Mouse (Mus musculus): ENCODE data around the gene Emilin1. TPM values are rescaled to one million over a fixed set of nuclear protein-coding genes. Genes with fewer than 3 reads are reported as not detected.
A peak's percentile ranks its signal among the peaks of the same experiment; 100 is the strongest.

Gene Emilin1
- polyA plus RNA-seq, 2 experiments: 18.4 to 21.3 TPM

- no peak overlapping the region for H3K4me3 ChIP-seq (ENCODE audit: insufficient read depth in 1 of 2, low read depth in 2 of 2, low read length in 2 of 2)
- no peaks in the 10 kb centered on the region for H3K9me3 ChIP-seq (ENCODE audit: control insufficient read depth, low read length)
- H3K36me3 ChIP-seq (replicated peaks; ENCODE audit: control insufficient read depth, insufficient read depth, low read depth): peaks cover 30% of the 10 kb centered on the region
- H3K27ac ChIP-seq: no peak overlapping the region
- no peak overlapping the region for H3K9ac ChIP-seq (replicated peaks)
- TF ChIP-seq EP300 (IDR thresholded peaks at IDR 0.05; ENCODE audit: low read depth) (no peak), CTCF (IDR thresholded peaks at IDR 0.05; ENCODE audit: low read depth) (no peak)
- no peaks in the 10 kb centered on the region for H3K27me3 ChIP-seq (ENCODE audit: control insufficient read depth, insufficient read depth, low read length)
- WGBS (ENCODE audit: insufficient replicate concordance): 85% methylated on average over 9 of the region's 9 CpGs
- DNase-seq (ENCODE audit: low read depth in 3 of 3, low spot score in 3 of 3) (no peak), ATAC-seq (ENCODE audit: insufficient read depth) (no peak)
- peaks cover 9 to 16% of the 10 kb centered on the region in 2 experiments for H3K4me1 ChIP-seq (replicated peaks; ENCODE audit: control insufficient read depth in 2 of 2, insufficient read depth in 2 of 2, low read length in 1 of 2)
- H3K4me2 ChIP-seq (ENCODE audit: low read depth): no peak overlapping the region
Measured at GRCm38 (mm10) chr5:30954556-30954955, 41.4 kb downstream of the Emilin1 start.

- H3K4me1 ChIP-seq (replicated peaks; ENCODE audit: control insufficient read depth in 2 of 2, insufficient read depth in 2 of 2, low read length in 1 of 2): peaks cover 9 to 18% of the 10 kb centered on the region in 2 experiments
- no peak overlapping the region for H3K4me3 ChIP-seq (ENCODE audit: insufficient read depth in 1 of 2, low read depth in 2 of 2, low read length in 2 of 2)
- TF ChIP-seq EP300 (IDR thresholded peaks at IDR 0.05; ENCODE audit: low read depth): no peak
- TF ChIP-seq CTCF (IDR thresholded peaks at IDR 0.05; ENCODE audit: low read depth): no peak
- no peak overlapping the region for H3K9ac ChIP-seq (replicated peaks)
- no peak overlapping the region for H3K27ac ChIP-seq
- DNase-seq (ENCODE audit: low read depth in 3 of 3, low spot score in 3 of 3) (no peak), ATAC-seq (ENCODE audit: insufficient read depth) (no peak)
- 85% methylated on average over 6 of the region's 6 CpGs for WGBS (ENCODE audit: insufficient replicate concordance)
- no peaks in the 10 kb centered on the region for H3K27me3 ChIP-seq (ENCODE audit: control insufficient read depth, insufficient read depth, low read length)
- H3K36me3 ChIP-seq (replicated peaks; ENCODE audit: control insufficient read depth, insufficient read depth, low read depth): peaks cover 30% of the 10 kb centered on the region
- no peak overlapping the region for H3K4me2 ChIP-seq (ENCODE audit: low read depth)
- no peaks in the 10 kb centered on the region for H3K9me3 ChIP-seq (ENCODE audit: control insufficient read depth, low read length)
Measured at GRCm38 (mm10) chr5:30955751-30956150, 42.5 kb downstream of the Emilin1 start.

GRCm38 (mm10) chr5:30957891-30958290 is 44.7 kb downstream of the Emilin1 start:
- Histone ChIP-seq H3K4me1 (replicated peaks; ENCODE audit: control insufficient read depth in 2 of 2, insufficient read depth in 2 of 2, low read length in 1 of 2) (peaks cover 6 to 16% of the 10 kb centered on the region in 2 experiments), H3K4me2 (ENCODE audit: low read depth) (peak overlapping the region; percentile 83), H3K9me3 (ENCODE audit: control insufficient read depth, low read length) (no peaks in the 10 kb centered on the region), H3K9ac (replicated peaks) (no peak overlapping the region), H3K27ac (no peak overlapping the region), H3K27me3 (ENCODE audit: control insufficient read depth, insufficient read depth, low read length) (no peaks in the 10 kb centered on the region), H3K4me3 (ENCODE audit: insufficient read depth in 1 of 2, low read depth in 2 of 2, low read length in 2 of 2) (no peak overlapping the region), H3K36me3 (replicated peaks; ENCODE audit: control insufficient read depth, insufficient read depth, low read depth) (peaks cover 30% of the 10 kb centered on the region)
- WGBS (ENCODE audit: insufficient replicate concordance): 82% methylated on average over 6 of the region's 6 CpGs
- TF ChIP-seq CTCF (IDR thresholded peaks at IDR 0.05; ENCODE audit: low read depth): no peak
- TF ChIP-seq EP300 (IDR thresholded peaks at IDR 0.05; ENCODE audit: low read depth): no peak
- ATAC-seq (ENCODE audit: insufficient read depth): no peak
- DNase-seq (ENCODE audit: low read depth in 3 of 3, low spot score in 3 of 3): no peak

GRCm38 (mm10) chr5:30959198-30959854 is 46.1 kb downstream of the Emilin1 start:
- DNase-seq (ENCODE audit: low read depth in 3 of 3, low spot score in 3 of 3): no peak
- peaks cover 6 to 16% of the 10 kb centered on the region in 2 experiments for H3K4me1 ChIP-seq (replicated peaks; ENCODE audit: control insufficient read depth in 2 of 2, insufficient read depth in 2 of 2, low read length in 1 of 2)
- TF ChIP-seq EP300 (IDR thresholded peaks at IDR 0.05; ENCODE audit: low read depth) (no peak), CTCF (IDR thresholded peaks at IDR 0.05; ENCODE audit: low read depth) (no peak)
- peak overlapping the region; percentile 83 for H3K4me2 ChIP-seq (ENCODE audit: low read depth)
- H3K4me3 ChIP-seq (ENCODE audit: insufficient read depth in 1 of 2, low read depth in 2 of 2, low read length in 2 of 2): peak overlapping the region; percentile 78 to 84
- ATAC-seq (ENCODE audit: insufficient read depth): peak; percentile 7; the same call in 1 of the 2 replicates
- WGBS (ENCODE audit: insufficient replicate concordance): 26% methylated on average over 19 of the region's 19 CpGs
- no peaks in the 10 kb centered on the region for H3K9me3 ChIP-seq (ENCODE audit: control insufficient read depth, low read length)
- peak overlapping the region; percentile 89 for H3K9ac ChIP-seq (replicated peaks)
- peaks cover 23% of the 10 kb centered on the region for H3K36me3 ChIP-seq (replicated peaks; ENCODE audit: control insufficient read depth, insufficient read depth, low read depth)
- H3K27ac ChIP-seq: peak overlapping the region; percentile 1; the same call in 1 of the 2 replicates
- H3K27me3 ChIP-seq (ENCODE audit: control insufficient read depth, insufficient read depth, low read length): no peaks in the 10 kb centered on the region

GRCm38 (mm10) chr5:30959966-30960501 is 46.8 kb downstream of the Emilin1 start, which contains the start of gene Preb:
TSS of gene Preb (minus strand) at chr5:30960361.
- WGBS (ENCODE audit: insufficient replicate concordance): under 1% methylated on average over 56 of the region's 56 CpGs
- peak within 1 kb of the TSS; percentile 89 for H3K9ac ChIP-seq (replicated peaks)
- DNase-seq (ENCODE audit: low read depth in 3 of 3, low spot score in 3 of 3): peak; percentile 91 to 92 (median 92)
- H3K4me3 ChIP-seq (ENCODE audit: insufficient read depth in 1 of 2, low read depth in 2 of 2, low read length in 2 of 2): peak within 1 kb of the TSS; percentile 78 to 84
- no peak for TF ChIP-seq EP300 (IDR thresholded peaks at IDR 0.05; ENCODE audit: low read depth)
- TF ChIP-seq CTCF (IDR thresholded peaks at IDR 0.05; ENCODE audit: low read depth): peak; percentile 53
- no peaks in the 10 kb centered on the region for H3K9me3 ChIP-seq (ENCODE audit: control insufficient read depth, low read length)
- H3K36me3 ChIP-seq (replicated peaks; ENCODE audit: control insufficient read depth, insufficient read depth, low read depth): peaks cover 22% of the 10 kb centered on the region
- peaks cover 6 to 16% of the 10 kb centered on the region in 2 experiments for H3K4me1 ChIP-seq (replicated peaks; ENCODE audit: control insufficient read depth in 2 of 2, insufficient read depth in 2 of 2, low read length in 1 of 2)
- ATAC-seq (ENCODE audit: insufficient read depth): peak; percentile 93
- H3K27ac ChIP-seq: peak within 1 kb of the TSS; percentile 22
- H3K4me2 ChIP-seq (ENCODE audit: low read depth): peak within 1 kb of the TSS; percentile 83
- H3K27me3 ChIP-seq (ENCODE audit: control insufficient read depth, insufficient read depth, low read length): no peaks in the 10 kb centered on the region

Data from liver, embryonic 14.5 days (tissue).